In the genomic region with DNA sequence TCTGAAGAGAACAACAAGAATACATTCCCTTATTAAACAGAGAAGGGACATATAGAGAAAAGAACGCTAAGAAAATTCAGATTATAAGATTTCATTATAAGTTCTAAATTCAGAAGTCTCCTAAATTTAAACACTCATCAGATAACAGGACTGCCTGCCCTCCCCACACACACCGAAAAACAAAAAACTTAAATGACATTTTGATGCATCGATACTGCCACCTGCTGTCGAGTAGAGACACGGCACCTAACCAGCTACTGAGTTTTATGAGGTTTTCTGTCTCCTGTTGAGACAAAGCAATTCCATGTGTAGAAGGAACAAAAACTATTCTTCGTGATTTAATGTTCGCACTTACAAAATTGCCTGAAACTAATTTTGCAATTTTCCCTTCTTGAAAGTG, we compare ENCODE assay signal across 8 mouse cellular contexts. TPM values are rescaled to one million over a fixed set of nuclear protein-coding genes. Genes with fewer than 3 reads are reported as not detected.
DNase-seq lines count a peak whose midpoint lies in the region; ATAC-seq and TF ChIP-seq lines count a peak whose summit lies in the region.

No protein-coding gene starts in this region.

- peak; percentile 91 for ATAC-seq in forebrain, embryonic 15.5 days (replicated peaks)
- ATAC-seq in liver, embryonic 16.5 days (ENCODE audit: low read depth) = peak; percentile 72
- peak; percentile 84 for ATAC-seq in neural tube, embryonic 14.5 days (ENCODE audit: low read depth)

- H3K4me3 ChIP-seq in ES-E14 (ENCODE audit: insufficient read depth in 1 of 2, low read depth in 1 of 2, low read length in 2 of 2, poor library complexity in 1 of 2, severe bottlenecking in 1 of 2) = no peak overlapping the region
- H3K4me3 ChIP-seq in forebrain, embryonic 15.5 days = peak overlapping the region; percentile 40
- peak overlapping the region; percentile 53 for H3K4me3 ChIP-seq in liver, embryonic 16.5 days (ENCODE audit: low read depth, low read length)
- peak overlapping the region; percentile 27; the same call in 1 of the 2 replicates for H3K4me3 ChIP-seq in neural tube, embryonic 14.5 days (ENCODE audit: low read depth, low read length)

- in situ Hi-C loops in ES-E14 (cut with MboI; ENCODE audit: low sequenced_read_pairs in 2 of 2, unreplicated experiment in 2 of 2) = no loop called here

- DNase-seq in ES-E14 (ENCODE audit: low read depth, low spot score) = peak; percentile 43
- DNase-seq in cerebellum, adult 18-20 months = peak; percentile 56 to 66
- DNase-seq in heart, postnatal 25 days (ENCODE audit: low spot score) = peak; percentile 2
- peak; percentile 19 for DNase-seq in large intestine, adult 2 months (ENCODE audit: low read depth, low spot score)
- peak; percentile 8 to 22 for DNase-seq in thymus, postnatal 36 days

- peaks cover 2% of the 10 kb centered on the region in 2 experiments; a peak in 1 of 4 replicates for H3K4me1 ChIP-seq in ES-E14 (ENCODE audit: control insufficient read depth in 2 of 2, insufficient read depth in 2 of 2, low read length in 2 of 2, poor library complexity in 1 of 2)
- peaks cover 7% of the 10 kb centered on the region for H3K4me1 ChIP-seq in forebrain, embryonic 15.5 days
- H3K4me1 ChIP-seq in liver, embryonic 16.5 days (ENCODE audit: control insufficient read depth, low read depth, low read length) = peaks cover 16% of the 10 kb centered on the region
- H3K4me1 ChIP-seq in neural tube, embryonic 14.5 days (ENCODE audit: control insufficient read depth, insufficient read depth, low read length) = no peaks in the 10 kb centered on the region

- H3K4me2 ChIP-seq in forebrain, embryonic 15.5 days (replicated peaks) = peak overlapping the region; percentile 78
- H3K4me2 ChIP-seq in liver, embryonic 16.5 days (ENCODE audit: low read depth, low read length) = peak overlapping the region; percentile 91
- H3K4me2 ChIP-seq in neural tube, embryonic 14.5 days (ENCODE audit: low read depth, low read length) = peak overlapping the region; percentile 74

- no peaks in the 10 kb centered on the region for H3K36me3 ChIP-seq in ES-E14 (ENCODE audit: control insufficient read depth, insufficient read depth, low read length, poor library complexity, severe bottlenecking)
- no peaks in the 10 kb centered on the region for H3K36me3 ChIP-seq in forebrain, embryonic 15.5 days
- H3K36me3 ChIP-seq in liver, embryonic 16.5 days (ENCODE audit: control insufficient read depth, insufficient read depth) = no peaks in the 10 kb centered on the region
- H3K36me3 ChIP-seq in neural tube, embryonic 14.5 days (ENCODE audit: control insufficient read depth, insufficient read depth, low read length) = no peaks in the 10 kb centered on the region

- no peak overlapping the region for H3K27ac ChIP-seq in ES-E14 (ENCODE audit: insufficient read depth, low read depth, low read length, poor library complexity, severe bottlenecking)
- H3K27ac ChIP-seq in forebrain, embryonic 15.5 days (replicated peaks) = no peak overlapping the region
- no peak overlapping the region; the same call in 1 of the 2 replicates for H3K27ac ChIP-seq in liver, embryonic 16.5 days (ENCODE audit: low read length)
- H3K27ac ChIP-seq in neural tube, embryonic 14.5 days (ENCODE audit: low read depth, low read length) = no peak overlapping the region

- no peak overlapping the region for H3K9ac ChIP-seq in ES-E14 (ENCODE audit: insufficient read depth, low read depth, low read length, poor library complexity, severe bottlenecking)
- no peak overlapping the region for H3K9ac ChIP-seq in forebrain, embryonic 15.5 days (replicated peaks)
- peak overlapping the region; percentile 52 for H3K9ac ChIP-seq in liver, embryonic 16.5 days (ENCODE audit: low read depth, low read length)
- H3K9ac ChIP-seq in neural tube, embryonic 14.5 days (replicated peaks; ENCODE audit: low read depth, low read length) = no peak overlapping the region

- intact Hi-C loops in heart, postnatal 25 days (cut with DNase I) = loop anchor here (2.0 kb wide), 1 partner anchor 474 kb away; no protein-coding TSS in a partner anchor

- no peaks in the 10 kb centered on the region for H3K27me3 ChIP-seq in forebrain, embryonic 15.5 days
- no peaks in the 10 kb centered on the region for H3K27me3 ChIP-seq in liver, embryonic 16.5 days (ENCODE audit: control insufficient read depth, insufficient read depth, low read depth, low read length)
- H3K27me3 ChIP-seq in neural tube, embryonic 14.5 days (ENCODE audit: control insufficient read depth, insufficient read depth, low read length) = no peaks in the 10 kb centered on the region

- 1% methylated on average over 7 of the region's 7 CpGs for WGBS in forebrain, embryonic 15.5 days
- 2% methylated on average over 7 of the region's 7 CpGs for WGBS in large intestine, adult 2 months
- under 1% methylated on average over 7 of the region's 7 CpGs for WGBS in liver, embryonic 16.5 days (ENCODE audit: insufficient replicate concordance)
- WGBS in neural tube, embryonic 14.5 days = 3% methylated on average over 7 of the region's 7 CpGs

- no peaks in the 10 kb centered on the region for H3K9me3 ChIP-seq in ES-E14 (ENCODE audit: control insufficient read depth, insufficient read depth, low read depth, low read length)
- no peaks in the 10 kb centered on the region for H3K9me3 ChIP-seq in forebrain, embryonic 15.5 days
- no peaks in the 10 kb centered on the region for H3K9me3 ChIP-seq in liver, embryonic 16.5 days (replicated peaks; ENCODE audit: control insufficient read depth, low read length)
- H3K9me3 ChIP-seq in neural tube, embryonic 14.5 days (ENCODE audit: control insufficient read depth, low read length) = no peaks in the 10 kb centered on the region

TF ChIP-seq in ES-E14, 5 proteins besides CTCF, POLR2A, EP300 and RAD21:
- peak; percentile 58; the same call in 1 of the 2 replicates for TF ChIP-seq ZC3H11A (IDR thresholded peaks at IDR 0.05; ENCODE audit: borderline replicate concordance, low read depth, low read length)
- no peak for TF ChIP-seq MAFK (IDR thresholded peaks at IDR 0.05; ENCODE audit: insufficient read depth, low read depth, low read length)

RNA-seq across cellular contexts. Expression of a gene that starts 23.2 kb away (rescaled TPM):
- not detected in 2 replicates for total RNA-seq in ES-E14 (2012; rRNA removed)
- polyA plus RNA-seq in forebrain, embryonic 15.5 days (2015; fragmentation: Nextera tagmentation; extraction: Ambion mirVana) = not detected in 2 replicates
- not detected for total RNA-seq in heart, postnatal 25 days (2021)
- not detected in 2 replicates for polyA plus RNA-seq in large intestine, adult 2 months (2012; rRNA removed)
- not detected in 2 replicates for polyA plus RNA-seq in liver, embryonic 16.5 days (2015; fragmentation: Nextera tagmentation; extraction: Ambion mirVana)
- polyA plus RNA-seq in neural tube, embryonic 14.5 days (2014; fragmentation: Nextera tagmentation; extraction: Ambion mirVana) = not detected in 2 replicates

Comparison
In these comparisons a context has a peak if more than half of its experiments do, and no peak if none do; other contexts are left out.
1. DNase-seq: peak in every context shown above with its lines; median percentile 61 in cerebellum, adult 18-20 months; 43 in ES-E14; 19 in large intestine, adult 2 months; 15 in thymus, postnatal 36 days; 2 in heart, postnatal 25 days.
2. H3K4me3 ChIP-seq: peak in forebrain, embryonic 15.5 days (single experiment), liver, embryonic 16.5 days (single experiment) and neural tube, embryonic 14.5 days (single experiment); none in ES-E14 (0 of 2).
3. Peak in every context shown above with its lines, with median percentiles within 50 percentile points of each other: ATAC-seq and H3K4me2 ChIP-seq.